Mouse (Mus musculus) heart, postnatal 0 days (tissue): ENCODE data around the gene Lypla2.

ENCODE experiments used
- CTCF ChIP-seq: IDR thresholded peaks from 2 replicates; pipeline ENCODE4 v1.5.1; 2016; ENCODE audit warnings: antibody characterized with exemption, control low read depth, low read depth
- EP300 ChIP-seq: IDR thresholded peaks from 2 replicates; pipeline ENCODE4 v1.6.1; 2016; ENCODE audit warnings: antibody characterized with exemption, low read depth

- TF ChIP-seq CTCF: no peak
- TF ChIP-seq EP300: no peak
These were observed 49.2 kb upstream of the Lypla2 start, which contains the start of gene Eloa for GRCm38 (mm10) chr4:136021549-136022047.
